Mouse (Mus musculus) cerebral cortex, adult 2 months (tissue): ENCODE measurements around the gene Olfr883.

Source experiments
- WGBS: fragments of 180-500 bp; shearing (Covaris S2); methylation state at CpG from one replicate; pipeline ENCODE4 v1.1.7; 2018; 5-methylcytosine and 5-hydroxymethylcytosine counted together

Gene Olfr883

DNA sequence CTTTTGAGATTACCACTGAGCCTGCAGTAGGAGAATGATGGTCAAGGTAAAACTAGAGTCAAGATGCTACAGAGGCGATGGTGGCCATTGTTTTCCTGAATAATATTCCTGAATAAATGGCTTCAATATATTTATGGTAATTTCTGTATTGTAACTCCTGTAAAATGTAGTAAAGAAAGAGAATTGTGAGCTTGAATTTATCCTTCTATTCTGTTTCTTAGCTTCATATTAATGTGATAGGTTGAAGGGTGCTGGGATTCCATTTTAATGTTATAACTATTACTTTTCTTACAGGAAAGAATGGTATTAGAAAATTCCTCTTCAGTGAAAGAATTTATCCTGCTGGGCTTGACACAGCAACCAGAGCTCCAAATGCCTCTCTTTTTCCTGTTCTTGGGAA is at the start of gene Olfr883:
Gene Olfr883 (plus strand): TSS at position 301 of the 400 bp plus-strand sequence.
- WGBS: 83% methylated on average over 1 of the region's 1 CpGs

DNA sequence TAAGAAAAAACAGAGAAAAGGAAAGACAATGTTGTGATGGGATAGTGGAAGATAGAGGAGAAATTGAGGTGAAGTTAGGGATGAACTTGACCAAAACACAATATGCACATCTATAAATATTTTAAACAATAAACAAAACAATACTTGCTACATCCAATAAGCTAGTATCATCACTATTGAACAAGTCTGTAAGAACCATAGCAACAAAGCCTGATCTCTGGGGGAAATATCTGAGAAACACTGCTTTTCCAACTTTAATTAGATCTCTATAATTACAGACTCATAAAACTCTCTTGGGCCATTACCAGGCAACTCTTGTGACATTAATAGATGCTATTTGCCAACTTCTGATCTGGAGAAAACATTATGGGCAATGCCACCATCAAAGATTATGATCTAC is 34.1 kb upstream of the Olfr883 start, which contains the start of gene Olfr881:
Gene Olfr881 (plus strand): TSS at position 301 of the 400 bp plus-strand sequence.

DNA sequence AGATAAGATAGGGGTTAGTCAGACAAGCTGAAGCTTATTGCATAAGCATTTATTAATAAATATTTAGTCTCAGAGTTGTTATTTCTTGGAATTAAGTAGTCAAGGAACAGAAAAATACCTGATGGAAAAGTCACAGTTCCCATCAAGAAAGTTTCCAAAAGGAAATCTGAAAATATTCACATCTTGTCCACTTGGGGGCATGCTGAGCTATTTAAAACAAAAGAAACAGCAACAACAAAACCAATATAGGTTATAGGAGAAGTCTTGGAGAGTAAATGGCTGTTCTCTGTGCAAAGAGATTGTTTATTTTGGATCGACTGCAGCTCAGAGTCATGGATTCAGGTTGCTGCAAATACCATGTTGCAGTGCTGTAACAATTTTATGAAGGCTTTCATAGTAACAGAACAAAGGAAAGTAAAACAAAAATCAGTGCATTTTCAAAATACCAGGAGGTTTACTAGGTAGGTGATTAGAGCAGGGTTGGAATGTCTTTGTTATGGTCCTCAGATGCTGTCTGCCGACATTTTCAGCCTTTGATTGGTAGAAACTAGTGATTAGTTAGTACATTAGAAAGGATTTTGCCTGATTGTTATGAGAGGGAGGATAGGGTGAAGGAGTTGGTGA is 26.9 kb upstream of the Olfr883 start:
- WGBS: 40% methylated on average over 2 of the region's 2 CpGs

DNA sequence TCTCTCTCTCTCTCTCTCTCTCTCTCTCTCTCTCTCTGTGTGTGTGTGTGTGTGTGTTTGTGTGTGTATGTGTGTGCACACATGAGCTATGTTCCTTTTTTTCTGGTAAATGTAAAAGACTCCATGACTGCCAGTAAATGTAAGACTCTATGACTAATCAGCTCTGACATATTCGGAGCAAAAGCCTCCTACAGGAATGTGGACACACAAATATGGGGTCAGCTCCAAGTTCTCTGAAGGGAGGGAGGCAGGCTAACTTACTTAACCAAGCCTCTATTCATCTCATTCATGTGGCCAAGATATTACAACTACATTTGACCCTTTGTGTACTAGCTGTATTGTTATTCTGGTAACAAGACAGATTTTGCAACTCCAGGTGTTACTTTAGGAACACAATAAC is 25.6 kb upstream of the Olfr883 start:
- 41% methylated on average over 1 of the region's 1 CpGs for WGBS

DNA sequence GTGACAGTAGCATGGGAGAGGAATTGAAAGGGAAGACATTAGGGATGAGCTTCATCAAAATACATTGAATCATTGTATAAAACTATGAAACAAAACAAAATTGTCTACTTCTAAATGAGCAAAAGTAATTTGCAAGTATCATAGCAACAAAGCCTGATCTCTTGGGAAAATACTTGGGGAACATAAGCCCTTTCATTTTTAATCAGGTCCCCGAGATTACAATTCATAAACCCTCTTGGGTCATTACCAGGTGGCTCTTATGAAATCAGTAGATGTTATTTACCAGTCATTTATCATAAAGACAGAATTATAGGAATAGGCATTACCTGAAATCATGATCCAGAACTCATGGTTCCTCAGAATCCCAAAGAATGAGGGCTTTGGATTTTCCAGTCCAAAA is 20.6 kb downstream of the Olfr883 start, which contains the start of gene Olfr884:
Gene Olfr884 (plus strand): TSS at position 301 of the 400 bp plus-strand sequence.
- WGBS: 60% methylated on average over 1 of the region's 1 CpGs

DNA sequence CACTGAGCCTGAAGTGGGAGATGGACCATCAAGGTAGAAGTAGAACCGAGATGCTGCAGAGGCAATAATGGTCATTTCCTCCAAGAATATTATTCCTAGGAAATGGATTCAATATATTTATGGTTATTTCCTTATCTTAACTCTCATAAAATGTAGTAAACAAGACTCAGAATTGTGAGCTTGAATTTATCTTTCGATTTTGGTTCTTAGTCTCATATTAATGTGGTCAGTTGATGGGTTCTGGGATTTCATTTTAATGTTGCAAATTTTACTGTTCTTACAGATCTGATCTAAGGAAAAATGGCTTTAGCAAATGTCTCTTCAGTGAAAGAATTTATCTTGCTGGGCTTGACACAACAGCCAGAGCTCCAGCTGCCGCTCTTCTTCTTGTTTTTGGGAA is 35.4 kb downstream of the Olfr883 start, which contains the start of gene Olfr885:
Gene Olfr885 (plus strand): TSS at position 301 of the 400 bp plus-strand sequence.
- WGBS: 84% methylated on average over 3 of the region's 3 CpGs
